Mouse (Mus musculus) R1 (cell line): ENCODE data around the gene Tmem164.

Experiments
- DNase-seq: peaks from one replicate; pipeline ENCODE4 v3.0.0-alpha.2; 2018; ENCODE audit warnings: low read depth, low spot score

The Tmem164 gene

DNA sequence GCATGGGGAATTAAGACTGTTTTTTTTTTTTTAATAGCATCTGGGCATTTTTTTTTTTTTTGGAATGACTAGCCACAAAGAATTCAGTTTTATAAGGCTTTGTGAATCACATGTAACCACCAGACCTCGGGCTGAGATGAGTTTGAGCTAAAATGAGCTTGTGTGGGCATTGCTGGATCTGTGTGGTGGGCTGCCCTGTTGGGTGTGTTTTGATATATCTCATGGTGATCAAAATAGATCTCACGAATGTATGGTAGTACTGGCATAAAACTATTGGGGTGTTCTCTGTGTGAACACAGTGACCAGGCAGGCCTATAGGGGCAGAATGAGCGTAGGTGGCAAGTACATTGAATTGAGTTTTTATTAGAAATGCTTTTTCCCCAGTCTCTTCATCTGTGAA is 67.4 kb downstream of the Tmem164 start:
- DNase-seq, result no peak

GRCm38 (mm10) chrX:142750775-142751174 is 69.6 kb downstream of the Tmem164 start:
- DNase-seq, result no peak

GRCm38 (mm10) chrX:142755542-142755941 is 74.3 kb downstream of the Tmem164 start:
- DNase-seq, result no peak

GRCm38 (mm10) chrX:142760415-142760814 is 79.2 kb downstream of the Tmem164 start:
- DNase-seq, result no peak

DNA sequence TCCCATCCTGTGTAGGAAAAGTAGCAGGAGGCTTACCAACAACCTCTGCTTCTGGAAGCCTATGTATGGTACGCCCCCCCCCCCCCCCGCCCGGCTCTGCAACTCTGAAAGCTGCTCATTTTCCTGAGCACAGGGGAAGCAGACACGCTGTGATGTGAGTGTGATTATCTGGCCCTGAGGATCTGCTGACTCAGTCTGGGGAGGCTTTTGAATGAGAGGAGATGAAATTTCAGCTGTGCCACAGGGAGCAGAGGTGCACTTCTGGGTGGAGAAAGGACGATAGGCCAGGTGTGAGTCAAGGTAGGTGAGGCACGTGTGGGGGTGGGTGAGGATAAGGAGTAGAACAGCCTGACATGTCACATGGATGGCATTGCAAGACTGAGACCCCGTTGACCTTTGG is 82.1 kb downstream of the Tmem164 start:
- no peak for DNase-seq

- peak; percentile 1 for DNase-seq
Observed at GRCm38 (mm10) chrX:142769698-142770097, 88.5 kb downstream of the Tmem164 start.

GRCm38 (mm10) chrX:142773658-142774057 is 92.5 kb downstream of the Tmem164 start:
- DNase-seq, result no peak

GRCm38 (mm10) chrX:142776131-142776530 is 94.9 kb downstream of the Tmem164 start:
- no peak for DNase-seq

GRCm38 (mm10) chrX:142778638-142779037 is 97.4 kb downstream of the Tmem164 start:
- no peak for DNase-seq

GRCm38 (mm10) chrX:142786160-142787052 is 105.2 kb downstream of the Tmem164 start:
- no peak for DNase-seq

DNA sequence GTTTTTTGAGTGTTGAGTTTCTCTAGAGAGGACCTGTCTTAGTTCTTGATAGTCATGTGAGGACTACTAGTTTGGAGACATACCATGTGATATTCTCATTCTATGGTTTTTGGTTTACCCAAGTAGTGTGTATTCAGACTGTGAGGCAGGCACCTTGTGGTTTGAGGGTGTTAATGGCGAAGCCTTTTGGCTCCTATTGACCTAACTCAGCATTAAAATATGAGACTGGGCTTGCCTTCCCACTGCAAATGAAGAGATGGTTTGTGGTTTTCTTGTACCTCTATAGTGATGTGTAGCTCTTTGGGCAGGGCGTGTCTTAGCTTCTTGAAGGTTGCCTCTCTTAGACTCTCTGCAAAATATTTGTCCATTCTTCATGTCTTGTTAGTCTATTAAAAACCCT is 111.0 kb downstream of the Tmem164 start:
- DNase-seq, result no peak

- no peak for DNase-seq
Observed at GRCm38 (mm10) chrX:142794069-142794610, 112.9 kb downstream of the Tmem164 start.

- no peak for DNase-seq
Observed at GRCm38 (mm10) chrX:142804596-142804995, 123.4 kb downstream of the Tmem164 start.

- peak; percentile 13 for DNase-seq
Observed at GRCm38 (mm10) chrX:142806126-142806525, 124.9 kb downstream of the Tmem164 start.

DNA sequence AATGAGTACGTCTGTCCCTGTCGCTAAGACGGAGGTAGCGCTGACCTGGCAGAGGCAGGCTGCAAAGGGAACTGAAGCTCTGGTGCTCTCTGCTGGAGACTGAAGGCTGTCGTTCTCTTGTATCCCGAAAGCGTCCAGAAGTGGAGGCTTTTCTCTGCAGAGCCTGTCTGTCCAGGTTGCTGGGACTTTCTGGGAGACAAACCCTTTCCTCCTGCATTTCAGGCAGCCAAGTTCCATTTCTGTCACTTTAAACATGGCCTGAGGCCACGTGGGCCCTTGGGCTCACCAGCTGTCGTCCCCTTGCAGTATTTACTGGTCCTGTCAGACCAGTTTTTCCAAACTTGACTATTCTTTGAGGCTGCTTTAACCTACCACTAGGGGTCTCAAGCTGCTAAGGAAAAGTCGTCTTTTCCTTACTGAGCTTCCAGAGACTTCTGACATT is 125.4 kb downstream of the Tmem164 start:
- DNase-seq, result peak; percentile 61

- DNase-seq, result peak; percentile 46
Observed at GRCm38 (mm10) chrX:142808411-142808810, 127.2 kb downstream of the Tmem164 start.

DNA sequence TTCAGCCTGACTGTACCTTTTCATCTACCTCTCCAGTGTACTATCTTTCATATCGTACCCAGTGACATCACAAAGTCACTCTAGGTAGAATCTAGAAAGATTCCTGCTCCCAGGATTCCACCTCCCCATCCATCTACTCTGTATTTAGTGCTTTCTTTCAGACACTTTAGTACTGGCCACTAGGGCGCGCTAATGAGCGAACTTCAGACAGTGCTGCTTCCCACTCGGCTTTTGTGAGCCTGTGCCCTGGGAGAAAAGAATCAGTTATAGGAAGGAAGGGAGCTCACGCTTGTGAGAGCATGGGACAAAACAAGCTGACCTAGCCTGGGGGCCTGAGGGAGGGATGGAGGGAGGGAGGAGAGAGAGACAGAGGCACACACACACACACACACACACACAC is 131.9 kb downstream of the Tmem164 start:
- DNase-seq, result peak; percentile 50

DNA sequence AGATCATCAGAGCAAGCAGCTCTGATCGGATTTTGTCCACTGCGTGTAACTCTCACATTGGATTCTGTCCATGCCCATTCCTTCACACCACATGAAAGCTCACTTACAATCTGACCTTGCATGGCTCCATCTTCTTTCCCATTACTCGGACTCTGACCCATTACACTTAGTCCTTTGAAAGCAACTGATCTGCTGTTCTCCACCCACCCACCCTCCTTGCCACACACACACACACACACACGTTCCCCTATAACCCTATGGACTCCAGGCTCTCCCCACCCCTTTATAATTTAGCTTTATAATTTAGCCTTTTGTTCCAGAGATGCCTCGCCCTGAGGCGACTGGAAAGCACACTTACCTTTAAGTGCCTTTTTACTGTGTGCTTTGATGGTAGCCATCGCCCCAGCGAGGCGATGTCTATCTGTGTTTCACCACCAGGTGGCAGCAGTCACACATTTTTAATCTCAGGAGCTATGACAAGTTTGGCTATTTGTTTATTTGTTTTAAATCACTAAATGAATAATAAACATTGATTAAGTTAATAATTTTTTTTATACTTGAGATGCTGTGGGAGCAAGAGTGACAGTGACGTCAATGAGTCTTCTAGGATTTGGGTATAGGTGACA is 137.0 kb downstream of the Tmem164 start:
- peak; percentile 25 for DNase-seq

DNA sequence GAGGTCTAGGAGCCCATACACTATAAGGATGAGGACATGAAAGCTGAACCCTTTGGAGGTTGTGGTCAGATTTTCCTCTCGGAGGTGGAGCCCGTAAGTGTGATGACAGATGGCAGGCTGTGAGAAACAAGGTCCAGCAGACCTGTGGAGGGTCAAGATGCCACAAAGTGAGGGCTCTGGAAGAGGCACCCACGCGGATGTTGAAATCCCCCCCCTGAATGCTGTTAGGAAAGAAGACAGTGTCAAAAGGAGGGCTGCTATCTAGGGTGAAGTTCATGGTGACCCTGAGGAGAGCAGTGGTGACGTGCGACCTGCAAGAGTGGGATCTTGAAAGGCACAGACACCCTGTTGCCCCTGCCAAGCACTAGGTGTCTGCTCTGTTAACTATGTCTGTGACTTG is 140.0 kb downstream of the Tmem164 start:
- DNase-seq, result no peak

DNA sequence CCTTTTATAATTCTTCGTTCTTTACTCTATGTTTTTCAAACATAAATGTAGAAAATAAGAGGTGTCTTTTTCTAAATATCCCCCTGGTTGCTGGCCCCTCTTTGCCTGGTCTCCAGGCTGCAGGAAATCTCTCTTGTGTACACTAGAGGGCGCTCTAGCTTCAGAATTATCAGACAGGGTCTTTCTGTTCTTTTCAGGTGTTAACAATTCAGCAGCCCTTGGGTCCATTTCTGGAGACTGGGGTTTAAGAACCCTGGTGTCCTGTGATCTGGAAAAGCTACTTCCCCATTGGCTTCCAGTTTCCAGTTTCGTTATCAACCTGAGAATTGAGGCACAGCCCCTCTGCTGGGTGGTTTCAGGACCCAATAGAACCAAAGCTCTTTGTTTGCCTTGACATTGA is 140.6 kb downstream of the Tmem164 start:
- DNase-seq, result peak; percentile 21

- DNase-seq, result no peak
Observed at GRCm38 (mm10) chrX:142825309-142825708, 144.1 kb downstream of the Tmem164 start.

- DNase-seq, result peak; percentile 15
Observed at GRCm38 (mm10) chrX:142827644-142828043, 146.4 kb downstream of the Tmem164 start.
